Mouse (Mus musculus) CH12.LX (cell line): ENCODE results near the gene Arnt. TPM values are rescaled to one million over a fixed set of nuclear protein-coding genes. Genes with fewer than 3 reads are reported as not detected.

ENCODE experiments used
- DNase-seq: peaks from one replicate; pipeline ENCODE4 v3.0.0-alpha.2; 2013; ENCODE audit errors: extremely low read depth
- H3K27ac ChIP-seq: 2 replicates; pipeline ENCODE4 v1.5.1; 2012; ENCODE audit warnings: low read depth, mild to moderate bottlenecking, control low read depth, moderate library complexity; ENCODE audit not compliant: insufficient read depth
- H3K27me3 ChIP-seq: replicated peaks from 2 replicates; pipeline ENCODE3; 2012; ENCODE audit warnings: inconsistent platforms
- H3K36me3 ChIP-seq, 2 experiments: replicated peaks in 1 of 2; 2 replicates each; pipeline versions ENCODE3 to v1.6.1; 2012; ENCODE audit warnings: inconsistent platforms in 1 of 2, low read length in 1 of 2, mild to moderate bottlenecking in 1 of 2, mixed read lengths in 1 of 2, moderate library complexity in 1 of 2; ENCODE audit not compliant: control insufficient read depth in 1 of 2, insufficient read depth in 1 of 2
- H3K4me1 ChIP-seq, 2 experiments: 2 replicates each; pipeline ENCODE4 v1.6.1; 2012; ENCODE audit warnings: inconsistent platforms in 1 of 2, moderate library complexity in 1 of 2; ENCODE audit not compliant: insufficient read depth in 2 of 2, control insufficient read depth in 1 of 2
- H3K4me2 ChIP-seq: 2 replicates; pipeline ENCODE4 v1.6.1; 2012; ENCODE audit warnings: low read depth, mild to moderate bottlenecking, control low read depth; ENCODE audit not compliant: poor library complexity, insufficient read depth, severe bottlenecking
- H3K4me3 ChIP-seq, 3 experiments: fragments of 150-350 bp in 1 of 3; sonication (generic) in 1 of 3; replicated peaks in 1 of 3; 2 replicates each; pipeline versions ENCODE3 to v1.5.1; 2011 to 2012; ENCODE audit warnings: low read depth in 2 of 3, low read length in 2 of 3, mild to moderate bottlenecking in 2 of 3, moderate library complexity in 2 of 3, control low read depth in 1 of 3, improper control_type of control experiment in 1 of 3, inconsistent platforms in 1 of 3, mixed read lengths in 1 of 3; ENCODE audit not compliant: poor library complexity in 1 of 3
- H3K79me2 ChIP-seq: replicated peaks from 2 replicates; pipeline ENCODE4 v1.6.1; 2012; ENCODE audit warnings: mild to moderate bottlenecking, moderate library complexity; ENCODE audit not compliant: control insufficient read depth, poor library complexity, insufficient read depth, severe bottlenecking; ENCODE audit errors: extremely low read depth
- H3K9ac ChIP-seq: 2 replicates; pipeline ENCODE4 v1.6.1; 2012; ENCODE audit warnings: low read depth, mild to moderate bottlenecking, control low read depth, moderate library complexity; ENCODE audit not compliant: insufficient read depth
- H3K9me3 ChIP-seq: replicated peaks from 2 replicates; pipeline ENCODE3; 2012; ENCODE audit warnings: low read length, inconsistent platforms, mixed read lengths
- BHLHE40 ChIP-seq: IDR thresholded peaks from 2 replicates; pipeline ENCODE4 v1.6.1; 2011; ENCODE audit warnings: mild to moderate bottlenecking, low read depth, low read length, improper control_type of control experiment
- CTCF ChIP-seq, 2 experiments: IDR thresholded peaks in 1 of 2; conservative IDR thresholded peaks in 1 of 2; 2 replicates each; pipeline ENCODE4 v1.5.1; 2011 to 2012; ENCODE audit warnings: low read depth in 2 of 2, low read length in 2 of 2, improper control_type of control experiment in 1 of 2, inconsistent platforms in 1 of 2, mild to moderate bottlenecking in 1 of 2, moderate library complexity in 1 of 2
- ELF1 ChIP-seq: IDR thresholded peaks from 2 replicates; pipeline ENCODE4 v1.6.1; 2014; ENCODE audit warnings: low read depth, mild to moderate bottlenecking, inconsistent platforms, low read length, improper control_type of control experiment
- EP300 ChIP-seq: IDR thresholded peaks from 2 replicates; pipeline ENCODE4 v1.6.1; 2011; ENCODE audit warnings: low read length, improper control_type of control experiment
- ETS1 ChIP-seq: conservative IDR thresholded peaks from 2 replicates; pipeline ENCODE4 v1.6.1; 2012; ENCODE audit warnings: low read depth, mild to moderate bottlenecking, inconsistent platforms, low read length, improper control_type of control experiment, moderate library complexity
- HCFC1 ChIP-seq: IDR thresholded peaks from 2 replicates; pipeline ENCODE4 v1.6.1; 2012; ENCODE audit warnings: low read depth, mild to moderate bottlenecking, inconsistent platforms, low read length, improper control_type of control experiment
- IRF4 ChIP-seq: IDR thresholded peaks from 2 replicates; pipeline ENCODE4 v1.6.1; 2014; ENCODE audit warnings: low read depth, mild to moderate bottlenecking, inconsistent platforms, low read length, improper control_type of control experiment
- JUN ChIP-seq: IDR thresholded peaks from 2 replicates; pipeline ENCODE4 v1.6.1; 2011; ENCODE audit warnings: low read depth, mild to moderate bottlenecking, low read length, improper control_type of control experiment, moderate library complexity; ENCODE audit not compliant: insufficient read depth
- JUND ChIP-seq: conservative IDR thresholded peaks from 2 replicates; pipeline ENCODE4 v1.6.1; 2011; ENCODE audit warnings: low read depth, low read length, improper control_type of control experiment
- MAFK ChIP-seq: IDR thresholded peaks from 2 replicates; pipeline ENCODE4 v1.6.1; 2011; ENCODE audit warnings: low read length, improper control_type of control experiment; ENCODE audit not compliant: insufficient replicate concordance
- MAX ChIP-seq: IDR thresholded peaks from 2 replicates; pipeline ENCODE4 v1.6.1; 2011; ENCODE audit warnings: low read length, improper control_type of control experiment
- MEF2A ChIP-seq: IDR thresholded peaks from 2 replicates; pipeline ENCODE4 v1.6.1; 2014; ENCODE audit warnings: low read depth, mild to moderate bottlenecking, inconsistent platforms, low read length, improper control_type of control experiment, borderline replicate concordance
- NELFE ChIP-seq: IDR thresholded peaks from 2 replicates; pipeline ENCODE4 v1.6.1; 2011; ENCODE audit warnings: low read depth, low read length, improper control_type of control experiment
- POLR2A ChIP-seq: IDR thresholded peaks from 2 replicates; pipeline ENCODE4 v1.6.1; 2011; ENCODE audit warnings: low read depth, mild to moderate bottlenecking, improper control_type of control experiment, low read length
- RCOR1 ChIP-seq: conservative IDR thresholded peaks from 2 replicates; pipeline ENCODE4 v1.6.1; 2012; ENCODE audit warnings: low read depth, mild to moderate bottlenecking, inconsistent platforms, low read length, improper control_type of control experiment
- TBP ChIP-seq: conservative IDR thresholded peaks from 2 replicates; pipeline ENCODE4 v1.6.1; 2011; ENCODE audit warnings: low read depth, low read length, improper control_type of control experiment
- TCF12 ChIP-seq: IDR thresholded peaks from 2 replicates; pipeline ENCODE4 v1.6.1; 2014; ENCODE audit warnings: low read depth, mild to moderate bottlenecking, inconsistent platforms, low read length, improper control_type of control experiment
- UBTF ChIP-seq: IDR thresholded peaks from 2 replicates; pipeline ENCODE4 v1.6.1; 2012; ENCODE audit warnings: low read depth, mild to moderate bottlenecking, inconsistent platforms, low read length, improper control_type of control experiment, moderate library complexity
- USF2 ChIP-seq: conservative IDR thresholded peaks from 2 replicates; pipeline ENCODE4 v1.6.1; 2011; ENCODE audit warnings: low read depth, low read length, improper control_type of control experiment
- ZMIZ1 ChIP-seq: IDR thresholded peaks from 2 replicates; pipeline ENCODE4 v1.6.1; 2012; ENCODE audit warnings: low read depth, mild to moderate bottlenecking, inconsistent platforms, low read length, improper control_type of control experiment
- ZNF384 ChIP-seq: IDR thresholded peaks from 2 replicates; pipeline ENCODE4 v1.6.1; 2012; ENCODE audit warnings: low read depth, low read length, improper control_type of control experiment, inconsistent platforms
- dilution Hi-C: fragments of 300-500 bp; cut with MboI; formaldehyde crosslinking; loops from 2 replicates; pipeline ENCODE4 v1.14.3; 2020; ENCODE audit warnings: low sequenced_read_pairs; ENCODE audit not compliant: extremely low pct_unique_long_range_greater_than_20kb, extremely low pct_ligation_motif_present
- in situ Hi-C: fragments of 300-500 bp; cut with MboI; formaldehyde crosslinking; loops from 3 replicates; pipeline ENCODE4 v1.14.3; 2019; ENCODE audit warnings: low sequenced_read_pairs, low pct_ligation_motif_present, low pct_unique_long_range_greater_than_20kb, mixed read lengths
- polyA plus RNA-seq: library from polyadenylated mRNA; unstranded; fragments of >175 nt; gene quantifications from 2 replicates; pipeline ENCODE4 v1.2.1, GENCODE M21; 2012; ENCODE audit warnings: low read depth; ENCODE audit not compliant: insufficient read length
- total RNA-seq, 2 experiments: library from RNA; depleted of rRNA; stranded (reverse); fragments of 300-350 nt in 1 of 2; fragments of >200 nt in 1 of 2; gene quantifications; 2 replicates each; pipeline ENCODE4 v1.2.3; 2012 to 2014

Arnt gene
- total and polyA plus RNA-seq, 3 experiments: 12.4 to 27.7 (median 13.2) TPM

DNA sequence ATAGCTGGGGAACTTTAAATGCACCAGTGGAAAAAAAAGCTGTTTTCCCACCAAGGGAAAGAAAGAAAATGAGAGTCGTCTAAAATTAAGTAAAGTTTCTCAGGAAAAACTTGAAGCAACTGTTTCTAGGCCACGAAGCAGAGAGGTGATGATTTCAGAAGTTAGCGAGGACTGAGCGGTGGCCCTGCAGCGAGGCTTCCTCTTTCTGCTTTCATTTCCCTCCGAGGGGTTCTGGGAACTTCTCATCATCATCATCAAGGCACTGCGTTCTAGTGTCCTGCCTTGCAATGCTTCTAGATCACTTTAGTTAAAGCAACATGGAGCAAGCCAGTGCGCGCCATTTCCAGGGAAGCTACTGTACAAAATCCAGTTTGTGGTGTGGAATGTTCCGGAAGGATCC, 87.0 kb downstream of the Arnt start:
- no peaks in the 10 kb centered on the region for H3K36me3 ChIP-seq
- dilution Hi-C loops: no loop called here
- no peaks in the 10 kb centered on the region for H3K9me3 ChIP-seq
- peaks cover 29 to 57% of the 10 kb centered on the region in 2 experiments for H3K4me1 ChIP-seq
- H3K79me2 ChIP-seq: no peaks in the 10 kb centered on the region
- 0 out of 2 replicates have a peak, but pooled peaks have one; percentile 37 for TF ChIP-seq MAX
- no peak for TF ChIP-seq JUN
- no peak for TF ChIP-seq ETS1
- TF ChIP-seq EP300: peak; percentile 78
- peak; percentile 59; the same call in 1 of the 2 replicates for TF ChIP-seq POLR2A
- TF ChIP-seq RCOR1: no peak
- 0 out of 2 replicates have a peak, but pooled peaks have one; percentile 16 for TF ChIP-seq HCFC1
- TF ChIP-seq TBP: peak; percentile 72; the same call in 1 of the 2 replicates
- TF ChIP-seq JUND: 0 out of 2 replicates have a peak, but pooled peaks have one; percentile 9
- no peak for TF ChIP-seq ELF1
- no peak for TF ChIP-seq TCF12
- TF ChIP-seq IRF4: peak; percentile 89
- peak overlapping the region; percentile 16; the same call in 1 of the 2 replicates for H3K27ac ChIP-seq
- in situ Hi-C loops: loop anchor here (5.0 to 25.0 kb wide), 2 partner anchors 51 to 241 kb away; partner anchors contain the start of gene Tars2
- no peaks in the 10 kb centered on the region for H3K27me3 ChIP-seq
- peak; percentile 75 for DNase-seq
- H3K4me2 ChIP-seq: peak overlapping the region; percentile 88
- peak overlapping the region; percentile 53 for H3K9ac ChIP-seq
- H3K4me3 ChIP-seq: no peak overlapping the region

GRCm38 (mm10) chr3:95523662-95524061, 89.5 kb downstream of the Arnt start:
- TF ChIP-seq JUND (no peak), USF2 (no peak), MEF2A (0 out of 2 replicates have a peak, but pooled peaks have one; percentile 44), MAFK (peak; percentile 84), CTCF (conservative IDR thresholded peaks at IDR 0.05 in 1 of 2, IDR thresholded peaks at IDR 0.05 in 1 of 2; ENCODE audit: low read depth in 2 of 2, low read length in 2 of 2) (no peak), ETS1 (peak; percentile 48), BHLHE40 (peak; percentile 46), IRF4 (peak; percentile 44; the same call in 1 of the 2 replicates), ZMIZ1 (no peak), UBTF (no peak), NELFE (no peak), ZNF384 (peak; percentile 66), ELF1 (0 out of 2 replicates have a peak, but pooled peaks have one; percentile 27), EP300 (peak; percentile 29; the same call in 1 of the 2 replicates)
- peaks cover 15% of the 10 kb centered on the region for H3K79me2 ChIP-seq
- H3K27ac ChIP-seq: no peak overlapping the region
- no peaks in the 10 kb centered on the region for H3K36me3 ChIP-seq
- no peaks in the 10 kb centered on the region for H3K27me3 ChIP-seq
- peak; percentile 54 for DNase-seq
- in situ Hi-C loops (loop anchor here (5.0 to 25.0 kb wide), 2 partner anchors 49 to 239 kb away; partner anchors contain the start of gene Tars2), dilution Hi-C loops (no loop called here)
- H3K4me1 ChIP-seq: peaks cover 25 to 63% of the 10 kb centered on the region in 2 experiments
- no peaks in the 10 kb centered on the region for H3K9me3 ChIP-seq
- no peak overlapping the region for H3K4me2 ChIP-seq
- H3K9ac ChIP-seq: no peak overlapping the region
- H3K4me3 ChIP-seq: no peak overlapping the region
